Mouse (Mus musculus): ENCODE results near the gene Grik5.

- TF ChIP-seq GATA1 (IDR thresholded peaks at IDR 0.05; ENCODE audit: low read length) (no peak), TAL1 (IDR thresholded peaks at IDR 0.05; ENCODE audit: low read length) (no peak)
These were observed 48.1 kb upstream of the Grik5 start for GRCm38 (mm10) chr7:25120061-25120834.

All from erythroblast, embryonic 14.5 days (primary cell).